Mouse (Mus musculus) bone marrow macrophage, adult 2 months (primary cell): Measurements from ENCODE around the gene Kcnk13. TPM values are rescaled to one million over a fixed set of nuclear protein-coding genes. Genes with fewer than 3 reads are reported as not detected.

ENCODE experiments used
- H3K27ac ChIP-seq: 2 replicates; pipeline ENCODE4 v1.5.1; 2012; ENCODE audit warnings: low read depth, low read length; ENCODE audit not compliant: insufficient read depth
- H3K4me1 ChIP-seq: 2 replicates; pipeline ENCODE4 v1.6.1; 2012; ENCODE audit warnings: low read length; ENCODE audit not compliant: control insufficient read depth, insufficient read depth
- H3K4me3 ChIP-seq: 2 replicates; pipeline ENCODE4 v1.5.1; 2012; ENCODE audit warnings: mild to moderate bottlenecking, low read length, moderate library complexity; ENCODE audit not compliant: insufficient read depth
- CTCF ChIP-seq: IDR thresholded peaks from 2 replicates; pipeline ENCODE4 v1.5.1; 2012; ENCODE audit warnings: low read depth, mild to moderate bottlenecking, low read length, moderate library complexity
- POLR2A ChIP-seq: IDR thresholded peaks from 2 replicates; pipeline ENCODE4 v1.6.1; 2012; ENCODE audit warnings: mild to moderate bottlenecking, low read depth, low read length, borderline replicate concordance
- polyA plus RNA-seq: library from polyadenylated mRNA; stranded (reverse); fragments of >200 nt; gene quantifications from 2 replicates; pipeline ENCODE4 v1.2.4, GENCODE M21; 2012; ENCODE audit not compliant: missing spikeins, insufficient read depth, insufficient read length

The Kcnk13 gene
- polyA plus RNA-seq, 1 experiment, result 28.3 TPM

DNA sequence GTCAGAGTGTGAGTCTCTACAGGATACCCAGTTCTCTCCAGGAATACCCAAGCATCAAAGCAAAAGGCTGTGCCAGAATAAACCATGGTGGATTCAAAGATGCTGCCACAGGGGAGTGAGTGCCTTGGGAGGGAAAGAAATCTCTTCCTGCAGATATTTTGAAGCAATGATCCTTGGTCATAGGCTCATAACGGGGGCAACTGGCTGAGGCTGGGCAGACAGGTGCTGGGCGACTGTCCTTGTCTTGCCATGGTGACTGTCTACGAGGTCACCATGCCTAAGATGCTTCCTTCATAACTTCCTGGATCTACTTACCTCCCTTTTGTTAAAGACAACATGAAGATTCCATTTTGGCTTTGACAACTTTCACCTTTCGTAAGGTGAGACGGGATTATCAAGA lies 140.2 kb downstream of the Kcnk13 start:
- no peak overlapping the region for H3K4me3 ChIP-seq
- TF ChIP-seq POLR2A (no peak), CTCF (no peak)
- peaks cover 26% of the 10 kb centered on the region for H3K4me1 ChIP-seq
- H3K27ac ChIP-seq, result no peak overlapping the region

DNA sequence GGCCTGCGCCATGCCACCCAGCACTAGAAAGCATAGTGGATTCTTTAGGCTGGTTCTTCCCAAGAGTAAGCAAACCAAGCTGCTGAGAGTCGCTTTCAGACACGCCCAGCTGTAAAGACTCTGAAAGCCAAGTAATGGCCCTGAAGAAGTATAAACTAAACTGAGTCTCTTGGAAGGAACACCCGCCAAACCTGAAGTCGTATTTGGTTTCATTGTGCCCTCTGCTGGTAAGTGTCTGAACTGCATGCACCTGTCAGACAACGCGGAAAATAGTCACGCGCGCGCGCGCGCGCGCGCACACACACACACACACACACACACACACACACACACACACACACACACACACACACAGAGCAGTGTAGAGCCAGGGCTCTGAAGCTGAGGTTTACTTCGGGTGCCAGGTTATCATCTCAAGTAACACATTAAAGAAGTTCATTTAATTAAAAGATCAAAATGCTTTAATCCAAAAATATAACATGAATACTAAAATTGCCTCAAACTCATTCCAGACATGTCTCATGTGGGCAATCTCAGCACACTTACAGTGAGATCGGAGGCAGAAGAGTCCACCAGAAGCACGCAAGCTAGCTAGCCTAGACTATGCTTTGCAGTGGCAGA lies 142.1 kb downstream of the Kcnk13 start:
- peaks cover 30% of the 10 kb centered on the region for H3K4me1 ChIP-seq
- no peak overlapping the region for H3K4me3 ChIP-seq
- H3K27ac ChIP-seq, result no peak overlapping the region
- no peak for TF ChIP-seq POLR2A
- peak; percentile 24; the same call in 1 of the 2 replicates for TF ChIP-seq CTCF

DNA sequence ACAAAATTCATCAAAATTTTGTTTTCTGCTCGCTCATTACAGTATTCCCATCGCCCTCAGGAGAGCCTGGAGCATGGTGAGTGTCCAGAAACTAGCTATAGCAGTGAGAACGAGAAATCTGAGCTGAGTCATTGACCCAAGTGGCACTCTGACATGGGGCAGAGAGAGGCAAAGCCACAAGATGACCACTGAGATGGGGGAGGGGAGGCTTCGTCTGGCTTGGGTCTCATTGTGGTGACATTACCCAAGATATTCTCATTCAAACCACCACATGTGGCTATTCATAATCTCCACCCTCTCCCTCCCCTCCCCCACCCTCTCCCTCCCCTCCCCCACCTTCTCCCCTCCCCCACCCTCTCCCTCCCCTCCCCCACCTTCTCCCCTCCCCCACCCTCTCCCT lies 143.1 kb downstream of the Kcnk13 start:
- Histone ChIP-seq H3K4me1 (peaks cover 37% of the 10 kb centered on the region), H3K27ac (no peak overlapping the region), H3K4me3 (no peak overlapping the region)
- TF ChIP-seq CTCF, result no peak
- TF ChIP-seq POLR2A, result no peak

DNA sequence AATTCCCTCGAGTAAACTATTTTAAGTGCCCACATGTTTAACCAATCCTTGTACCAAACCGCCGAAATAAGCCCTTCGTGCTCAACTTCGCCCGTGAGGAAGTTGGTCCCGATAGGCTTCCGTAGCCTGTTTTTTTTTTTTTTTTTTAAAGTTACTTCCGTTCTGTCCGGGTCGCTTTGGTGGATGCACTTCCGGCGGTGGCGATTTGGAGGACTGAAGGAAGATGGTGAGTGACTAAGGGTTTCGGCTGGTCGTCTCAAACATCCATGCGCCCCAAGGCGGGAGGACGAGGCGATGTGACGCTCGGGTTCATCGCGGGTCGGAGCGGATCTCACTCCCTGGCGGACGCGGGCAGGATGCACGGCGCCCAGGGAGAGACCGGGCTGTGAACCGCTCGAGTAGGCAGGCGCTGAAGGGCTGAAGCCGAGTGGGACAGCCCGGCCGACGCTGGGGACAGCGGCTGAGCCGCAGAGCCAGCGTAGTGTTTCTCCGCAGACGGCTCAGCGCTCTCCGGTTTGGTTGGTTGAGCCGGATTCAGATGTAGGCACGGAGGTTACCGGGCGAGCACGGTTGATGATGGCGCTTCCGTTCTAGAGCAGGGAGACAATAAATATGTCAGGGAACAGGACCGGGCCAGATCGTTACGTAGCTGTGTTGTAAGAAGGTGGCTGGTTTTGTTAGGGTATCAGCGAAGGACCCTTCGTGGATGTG lies 145.8 kb downstream of the Kcnk13 start, which contains the start of gene Psmc1:
Gene Psmc1, plus strand, starts transcription at position 169 of the 711 bp plus-strand sequence.
- peak within 1 kb of the TSS; percentile 87 for H3K27ac ChIP-seq
- peaks cover 39% of the 10 kb centered on the region for H3K4me1 ChIP-seq
- H3K4me3 ChIP-seq, result peak within 1 kb of the TSS; percentile 97
- TF ChIP-seq CTCF, result no peak
- TF ChIP-seq POLR2A, result peak; percentile 74; the same call in 1 of the 2 replicates

Other genes with a start within 250 kb of the Kcnk13 start
- gene Efcab11, start 80.1 kb upstream of the Kcnk13 start, polyA plus RNA-seq, result 3.5 and 4.5 TPM in 2 replicates
- gene Tdp1, start 80.0 kb upstream of the Kcnk13 start, polyA plus RNA-seq, result 11.7 and 15.3 TPM in 2 replicates
- 164 and 166 TPM in 2 replicates for gene Psmc1, start 145.7 kb downstream of the Kcnk13 start, polyA plus RNA-seq
- 17.7 and 18.0 TPM in 2 replicates for gene Nrde2, start 195.2 kb downstream of the Kcnk13 start, polyA plus RNA-seq
- gene Calm1, start 234.9 kb downstream of the Kcnk13 start, polyA plus RNA-seq, result 735 and 768 TPM in 2 replicates